Mouse (Mus musculus): Measurements from ENCODE around the gene Pacsin2. TPM values are rescaled to one million over a fixed set of nuclear protein-coding genes. Genes with fewer than 3 reads are reported as not detected.

Gene Pacsin2
- total and polyA plus RNA-seq, 3 experiments, result 48.4 to 85.5 (median 53.7) TPM

DNA sequence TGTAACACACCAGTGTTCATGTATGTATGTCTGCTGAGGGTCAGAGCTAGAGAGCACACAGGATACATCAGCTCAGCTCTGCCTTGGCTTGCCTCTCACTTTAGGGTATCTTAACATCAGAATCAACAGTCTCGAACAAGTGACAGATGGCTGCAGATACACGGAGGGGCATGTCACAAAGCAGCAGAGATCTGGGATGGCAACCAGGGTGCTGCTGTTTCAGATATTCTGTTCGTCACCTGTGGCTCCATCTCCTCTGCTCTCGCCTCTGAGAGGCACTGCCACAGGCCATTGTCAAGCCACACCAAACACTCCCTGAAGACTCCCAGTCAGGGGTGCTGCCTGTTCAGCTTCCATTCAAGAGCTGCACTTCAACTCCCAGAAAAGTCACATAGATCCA lies 39.1 kb downstream of the Pacsin2 start:
- Histone ChIP-seq H3K4me3 (replicated peaks in 1 of 3; ENCODE audit: low read depth in 2 of 3, low read length in 2 of 3, poor library complexity in 1 of 3) (no peak overlapping the region), H3K27me3 (replicated peaks) (no peaks in the 10 kb centered on the region), H3K4me2 (ENCODE audit: insufficient read depth, low read depth, poor library complexity, severe bottlenecking) (no peak overlapping the region), H3K4me1 (ENCODE audit: control insufficient read depth in 1 of 2, insufficient read depth in 2 of 2) (peaks cover 3 to 71% of the 10 kb centered on the region in 2 experiments; a peak in 3 of 4 replicates), H3K9me3 (replicated peaks; ENCODE audit: low read length) (no peaks in the 10 kb centered on the region), H3K36me3 (replicated peaks in 1 of 2; ENCODE audit: control insufficient read depth in 1 of 2, insufficient read depth in 1 of 2, low read length in 1 of 2) (peaks cover 0 to 37% of the 10 kb centered on the region in 2 experiments), H3K9ac (ENCODE audit: insufficient read depth, low read depth) (no peak overlapping the region), H3K79me2 (replicated peaks; ENCODE audit: control insufficient read depth, extremely low read depth, insufficient read depth, poor library complexity, severe bottlenecking) (peaks cover 25% of the 10 kb centered on the region), H3K27ac (ENCODE audit: insufficient read depth, low read depth) (no peak overlapping the region)
- no peak for DNase-seq (ENCODE audit: extremely low read depth)
- in situ Hi-C loops (cut with MboI; ENCODE audit: low pct_ligation_motif_present, low pct_unique_long_range_greater_than_20kb, low sequenced_read_pairs) (no loop called here), dilution Hi-C loops (cut with MboI; ENCODE audit: extremely low pct_ligation_motif_present, extremely low pct_unique_long_range_greater_than_20kb, low sequenced_read_pairs) (no loop called here)
- no peak for TF ChIP-seq CHD1 (IDR thresholded peaks at IDR 0.05; ENCODE audit: low read depth, low read length)
- TF ChIP-seq ETS1 (conservative IDR thresholded peaks at IDR 0.05; ENCODE audit: low read depth, low read length), result no peak
- no peak for TF ChIP-seq USF2 (conservative IDR thresholded peaks at IDR 0.05; ENCODE audit: low read depth, low read length)
- no peak for TF ChIP-seq NELFE (IDR thresholded peaks at IDR 0.05; ENCODE audit: low read depth, low read length)
- no peak for TF ChIP-seq TCF12 (IDR thresholded peaks at IDR 0.05; ENCODE audit: low read depth, low read length)
- no peak for TF ChIP-seq EP300 (IDR thresholded peaks at IDR 0.05; ENCODE audit: low read length)
- no peak for TF ChIP-seq BHLHE40 (IDR thresholded peaks at IDR 0.05; ENCODE audit: low read depth, low read length)
- no peak for TF ChIP-seq E2F4 (IDR thresholded peaks at IDR 0.05; ENCODE audit: insufficient replicate concordance, low read depth, low read length)
- TF ChIP-seq MAX (IDR thresholded peaks at IDR 0.05; ENCODE audit: low read length), result no peak
- no peak for TF ChIP-seq POLR2AphosphoS2 (IDR thresholded peaks at IDR 0.05; ENCODE audit: low read depth, low read length)
- TF ChIP-seq ZMIZ1 (IDR thresholded peaks at IDR 0.05; ENCODE audit: low read depth, low read length), result no peak
- TF ChIP-seq SIN3A (IDR thresholded peaks at IDR 0.05; ENCODE audit: low read length), result no peak
- TF ChIP-seq TBP (conservative IDR thresholded peaks at IDR 0.05; ENCODE audit: low read depth, low read length), result no peak
- no peak for TF ChIP-seq KAT2A (IDR thresholded peaks at IDR 0.05; ENCODE audit: insufficient replicate concordance, low read length)

DNA sequence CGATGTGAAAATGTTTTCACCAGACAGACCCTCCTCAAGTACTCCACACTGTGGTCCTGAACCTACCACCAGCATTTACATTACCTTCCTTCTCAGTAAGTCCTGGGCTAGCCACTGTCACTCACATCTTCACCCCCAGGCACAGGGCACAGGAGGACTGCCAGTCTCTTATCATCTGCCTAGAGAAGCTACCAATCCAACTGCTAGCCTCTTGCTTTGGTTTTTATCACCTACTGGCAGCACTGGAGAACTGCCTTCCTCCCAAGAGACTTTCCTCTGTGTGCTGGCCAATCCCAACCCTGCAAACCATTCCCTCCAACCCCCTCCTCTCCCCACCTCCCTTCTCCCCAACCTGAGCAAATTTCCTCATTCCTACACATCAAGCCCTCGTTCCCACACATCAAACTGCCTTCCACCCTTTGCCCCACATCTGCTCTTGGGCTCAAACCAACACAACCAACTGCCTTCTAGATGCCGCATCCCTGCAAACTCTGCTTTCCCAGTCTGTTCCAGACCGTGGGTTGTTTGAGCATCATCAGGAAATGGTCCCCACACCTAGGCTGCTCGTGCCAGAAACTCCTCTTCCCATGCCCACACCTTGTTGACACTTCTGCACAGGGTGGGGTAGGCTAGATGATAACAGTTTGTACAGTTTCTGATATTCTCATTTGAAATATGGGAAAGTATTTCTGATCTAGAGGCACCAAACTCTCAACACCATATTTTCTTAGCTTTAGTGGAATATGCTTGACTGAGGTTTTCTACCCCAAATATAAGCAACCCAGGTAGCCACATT lies 40.6 kb downstream of the Pacsin2 start:
- dilution Hi-C loops (cut with MboI; ENCODE audit: extremely low pct_ligation_motif_present, extremely low pct_unique_long_range_greater_than_20kb, low sequenced_read_pairs) (no loop called here), in situ Hi-C loops (cut with MboI; ENCODE audit: low pct_ligation_motif_present, low pct_unique_long_range_greater_than_20kb, low sequenced_read_pairs) (no loop called here)
- Histone ChIP-seq H3K9ac (ENCODE audit: insufficient read depth, low read depth) (no peak overlapping the region), H3K4me1 (ENCODE audit: control insufficient read depth in 1 of 2, insufficient read depth in 2 of 2) (peaks cover 0 to 69% of the 10 kb centered on the region in 2 experiments; a peak in 2 of 4 replicates), H3K27ac (ENCODE audit: insufficient read depth, low read depth) (no peak overlapping the region), H3K4me3 (replicated peaks in 1 of 3; ENCODE audit: low read depth in 2 of 3, low read length in 2 of 3, poor library complexity in 1 of 3) (no peak overlapping the region), H3K4me2 (ENCODE audit: insufficient read depth, low read depth, poor library complexity, severe bottlenecking) (no peak overlapping the region), H3K9me3 (replicated peaks; ENCODE audit: low read length) (no peaks in the 10 kb centered on the region), H3K79me2 (replicated peaks; ENCODE audit: control insufficient read depth, extremely low read depth, insufficient read depth, poor library complexity, severe bottlenecking) (peaks cover 14% of the 10 kb centered on the region), H3K36me3 (replicated peaks in 1 of 2; ENCODE audit: control insufficient read depth in 1 of 2, insufficient read depth in 1 of 2, low read length in 1 of 2) (peaks cover 0 to 37% of the 10 kb centered on the region in 2 experiments), H3K27me3 (replicated peaks) (no peaks in the 10 kb centered on the region)
- TF ChIP-seq MAFK (IDR thresholded peaks at IDR 0.05; ENCODE audit: insufficient replicate concordance, low read length) (no peak), TCF12 (IDR thresholded peaks at IDR 0.05; ENCODE audit: low read depth, low read length) (no peak), ZMIZ1 (IDR thresholded peaks at IDR 0.05; ENCODE audit: low read depth, low read length) (no peak), SIN3A (IDR thresholded peaks at IDR 0.05; ENCODE audit: low read length) (no peak), ZKSCAN1 (IDR thresholded peaks at IDR 0.05; ENCODE audit: borderline replicate concordance, low read depth, low read length) (no peak), USF2 (conservative IDR thresholded peaks at IDR 0.05; ENCODE audit: low read depth, low read length) (no peak), PAX5 (IDR thresholded peaks at IDR 0.05; ENCODE audit: low read length) (no peak), ETS1 (conservative IDR thresholded peaks at IDR 0.05; ENCODE audit: low read depth, low read length) (no peak), MEF2A (IDR thresholded peaks at IDR 0.05; ENCODE audit: borderline replicate concordance, low read depth, low read length) (no peak), BHLHE40 (IDR thresholded peaks at IDR 0.05; ENCODE audit: low read depth, low read length) (no peak), UBTF (IDR thresholded peaks at IDR 0.05; ENCODE audit: low read depth, low read length) (no peak), CHD1 (IDR thresholded peaks at IDR 0.05; ENCODE audit: low read depth, low read length) (no peak), USF1 (IDR thresholded peaks at IDR 0.05; ENCODE audit: low read depth, low read length) (no peak), KAT2A (IDR thresholded peaks at IDR 0.05; ENCODE audit: insufficient replicate concordance, low read length) (no peak), JUN (IDR thresholded peaks at IDR 0.05; ENCODE audit: insufficient read depth, low read depth, low read length) (no peak), POLR2AphosphoS2 (IDR thresholded peaks at IDR 0.05; ENCODE audit: low read depth, low read length) (no peak)
- DNase-seq (ENCODE audit: extremely low read depth), result no peak

All from CH12.LX (cell line).